In genomic region chr5:103423305-103423926, GRCm38 (mm10) we compare ENCODE assay signal across 8 mouse cellular contexts. TPM values are rescaled to one million over a fixed set of nuclear protein-coding genes. Genes with fewer than 3 reads are reported as not detected.
DNase-seq lines count a peak whose midpoint lies in the region; ATAC-seq and TF ChIP-seq lines count a peak whose summit lies in the region.

No protein-coding gene starts in this region.

- peak; percentile 71 for DNase-seq in forebrain, embryonic 10.5 days (ENCODE audit: extremely low spot score, low spot score)
- DNase-seq in forebrain, postnatal 0 days = no peak
- DNase-seq in embryo, embryonic 11 days = peak; percentile 78
- DNase-seq in neural tube, embryonic 11.5 days (ENCODE audit: low spot score) = peak; percentile 60
- no peak for DNase-seq in c-Kit-positive CD71-positive TER-119-positive erythroid progenitor cells, embryonic 14.5 days (ENCODE audit: low spot score)
- no peak for DNase-seq in left cerebral cortex, adult 9 months (ENCODE audit: low spot score in 2 of 2)
- DNase-seq in left cerebral cortex, postnatal 25 days (ENCODE audit: low spot score in 2 of 2) = no peak

- 3% methylated on average over 6 of the region's 6 CpGs for WGBS in forebrain, embryonic 10.5 days
- WGBS in forebrain, postnatal 0 days = 31% methylated on average over 6 of the region's 6 CpGs
- 12% methylated on average over 6 of the region's 6 CpGs for WGBS in kidney, embryonic 15.5 days
- 8% methylated on average over 6 of the region's 6 CpGs for WGBS in neural tube, embryonic 11.5 days

- no peak overlapping the region for H3K9ac ChIP-seq in forebrain, postnatal 0 days
- H3K9ac ChIP-seq in kidney, embryonic 15.5 days = no peak overlapping the region
- no peak overlapping the region for H3K9ac ChIP-seq in neural tube, embryonic 11.5 days (ENCODE audit: low read length)

- H3K36me3 ChIP-seq in forebrain, embryonic 10.5 days (replicated peaks) = no peaks in the 10 kb centered on the region
- no peaks in the 10 kb centered on the region for H3K36me3 ChIP-seq in forebrain, postnatal 0 days (ENCODE audit: insufficient read depth)
- no peaks in the 10 kb centered on the region for H3K36me3 ChIP-seq in kidney, embryonic 15.5 days
- H3K36me3 ChIP-seq in neural tube, embryonic 11.5 days (ENCODE audit: control insufficient read depth, insufficient read depth, low read length) = no peaks in the 10 kb centered on the region

- H3K4me3 ChIP-seq in forebrain, embryonic 10.5 days = peak overlapping the region; percentile 97
- H3K4me3 ChIP-seq in forebrain, postnatal 0 days (ENCODE audit: low read depth, low read length) = no peak overlapping the region
- peak overlapping the region; percentile 88 for H3K4me3 ChIP-seq in kidney, embryonic 15.5 days (replicated peaks)
- peak overlapping the region; percentile 10; the same call in 1 of the 2 replicates for H3K4me3 ChIP-seq in neural tube, embryonic 11.5 days (ENCODE audit: low read depth, low read length)

- no peak for ATAC-seq in forebrain, postnatal 0 days
- peak; percentile 63 for ATAC-seq in kidney, embryonic 15.5 days (replicated peaks; ENCODE audit: low FRiP score)
- no peak for ATAC-seq in neural tube, embryonic 11.5 days (ENCODE audit: insufficient read depth, low FRiP score, low TSS enrichment)

- H3K4me2 ChIP-seq in forebrain, postnatal 0 days (ENCODE audit: low read depth) = no peak overlapping the region
- H3K4me2 ChIP-seq in kidney, embryonic 15.5 days = peak overlapping the region; percentile 74
- peak overlapping the region; percentile 68 for H3K4me2 ChIP-seq in neural tube, embryonic 11.5 days (ENCODE audit: low read depth)

- H3K27ac ChIP-seq in forebrain, embryonic 10.5 days = peak overlapping the region; percentile 95
- H3K27ac ChIP-seq in forebrain, postnatal 0 days (ENCODE audit: low read depth, low read length) = no peak overlapping the region
- peak overlapping the region; percentile 94 for H3K27ac ChIP-seq in kidney, embryonic 15.5 days
- no peak overlapping the region for H3K27ac ChIP-seq in neural tube, embryonic 11.5 days (ENCODE audit: low read depth, low read length)

- intact Hi-C loops in left cerebral cortex, postnatal 25 days (cut with DNase I) = no loop called here

- no peak for TF ChIP-seq CTCF in forebrain, postnatal 0 days (IDR thresholded peaks at IDR 0.05; ENCODE audit: low read depth)

- H3K4me1 ChIP-seq in forebrain, embryonic 10.5 days = peaks cover 85% of the 10 kb centered on the region
- H3K4me1 ChIP-seq in forebrain, postnatal 0 days (ENCODE audit: insufficient read depth) = no peaks in the 10 kb centered on the region
- H3K4me1 ChIP-seq in kidney, embryonic 15.5 days = peaks cover 71% of the 10 kb centered on the region
- no peaks in the 10 kb centered on the region; the same call in 1 of the 2 replicates for H3K4me1 ChIP-seq in neural tube, embryonic 11.5 days (ENCODE audit: control insufficient read depth, insufficient read depth, low read length)

- H3K27me3 ChIP-seq in forebrain, embryonic 10.5 days (ENCODE audit: poor library complexity, severe bottlenecking) = peaks cover 22% of the 10 kb centered on the region
- 0 out of 2 replicates have a peak, but pooled peaks cover 3% of the 10 kb centered on the region for H3K27me3 ChIP-seq in forebrain, postnatal 0 days (ENCODE audit: insufficient read depth, low read length)
- peaks cover 4% of the 10 kb centered on the region; the same call in 1 of the 2 replicates for H3K27me3 ChIP-seq in kidney, embryonic 15.5 days
- H3K27me3 ChIP-seq in neural tube, embryonic 11.5 days (ENCODE audit: control insufficient read depth, insufficient read depth, low read length) = no peaks in the 10 kb centered on the region

- no peaks in the 10 kb centered on the region for H3K9me3 ChIP-seq in forebrain, embryonic 10.5 days
- H3K9me3 ChIP-seq in forebrain, postnatal 0 days (ENCODE audit: low read length) = no peaks in the 10 kb centered on the region
- no peaks in the 10 kb centered on the region for H3K9me3 ChIP-seq in kidney, embryonic 15.5 days (replicated peaks)
- no peaks in the 10 kb centered on the region for H3K9me3 ChIP-seq in neural tube, embryonic 11.5 days (ENCODE audit: control insufficient read depth, low read length)

RNA-seq across cellular contexts. Expression of gene Ptpn13, which starts 1.6 kb away (rescaled TPM):
- 19.7 TPM in 2 replicates for polyA plus RNA-seq in forebrain, embryonic 10.5 days (2016; fragmentation: Nextera tagmentation; extraction: Ambion mirVana)
- 7.8 and 16.2 TPM in 2 replicates for total RNA-seq in forebrain, postnatal 0 days (2014; rRNA removed)
- 1.1 and 1.8 TPM in 2 replicates for polyA plus RNA-seq in forebrain, postnatal 0 days (2015; fragmentation: Nextera tagmentation; extraction: Ambion mirVana)
- polyA plus RNA-seq in kidney, embryonic 15.5 days (2015; fragmentation: Nextera tagmentation; extraction: Ambion mirVana) = 29.8 and 30.9 TPM in 2 replicates
- polyA plus RNA-seq in neural tube, embryonic 11.5 days (2014; fragmentation: Nextera tagmentation; extraction: Ambion mirVana) = 15.1 and 16.4 TPM in 2 replicates
- 10 to 100 TPM in 1 of 2 experiments, 1 to 10 TPM in 1; 9.3 to 10.5 TPM for total RNA-seq in left cerebral cortex, postnatal 25 days (2021)

Comparison
In these comparisons a context has a peak if more than half of its experiments do, and no peak if none do; other contexts are left out.
1. DNase-seq: peak in forebrain, embryonic 10.5 days (single experiment), embryo, embryonic 11 days (single experiment) and neural tube, embryonic 11.5 days (single experiment); none in forebrain, postnatal 0 days (single experiment), c-Kit-positive CD71-positive TER-119-positive erythroid progenitor cells, embryonic 14.5 days (single experiment), left cerebral cortex, adult 9 months (0 of 2) and left cerebral cortex, postnatal 25 days (0 of 2).
2. H3K27ac ChIP-seq: peak in forebrain, embryonic 10.5 days (single experiment) and kidney, embryonic 15.5 days (single experiment); none in forebrain, postnatal 0 days (single experiment) and neural tube, embryonic 11.5 days (single experiment).